Mouse (Mus musculus): ENCODE measurements around the gene Zkscan3.

DNA sequence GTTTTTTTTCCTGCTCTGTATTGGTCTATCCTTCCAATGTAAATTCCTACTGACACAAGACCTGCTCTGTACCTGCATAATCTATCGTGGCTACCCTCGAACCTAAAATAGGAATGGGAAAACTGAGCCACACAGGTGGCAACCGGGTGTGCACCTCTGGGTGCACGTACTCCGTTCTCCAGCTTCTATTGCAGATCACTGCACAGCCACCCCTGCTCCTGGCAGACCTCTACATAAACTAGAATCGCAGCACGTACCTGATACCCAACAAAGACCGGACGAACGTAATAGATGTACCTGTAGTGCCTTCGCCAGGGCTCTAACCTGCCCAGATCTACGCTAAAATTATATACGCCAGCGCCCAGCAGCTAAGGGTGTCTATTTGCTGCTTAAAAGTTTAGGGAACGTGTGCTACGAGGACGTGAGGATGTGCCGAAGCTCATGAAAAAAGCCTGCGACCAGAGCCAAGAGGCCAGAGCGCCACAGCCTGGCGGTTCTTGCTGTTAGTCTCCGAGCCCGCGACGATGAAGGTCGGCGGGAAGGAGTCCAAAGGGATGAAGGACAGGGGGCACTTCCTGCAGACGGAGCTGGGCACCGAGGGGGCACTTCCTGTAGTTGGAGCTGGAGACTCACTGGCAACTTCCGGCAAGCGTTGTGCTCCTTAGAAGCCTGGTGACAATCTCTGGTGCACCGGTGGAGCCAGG is 38.1 kb upstream of the Zkscan3 start, which contains the start of gene Pgbd1:
- no peak for TF ChIP-seq TAL1 (IDR thresholded peaks at IDR 0.05; ENCODE audit: low read length)
- TF ChIP-seq GATA1 (IDR thresholded peaks at IDR 0.05; ENCODE audit: low read length), result no peak
